Mouse (Mus musculus): Measurements from ENCODE around the gene Arl6ip4. TPM values are rescaled to one million over a fixed set of nuclear protein-coding genes. Genes with fewer than 3 reads are reported as not detected.

Arl6ip4 gene
- polyA plus RNA-seq, 2 experiments, result 88.3 to 95.1 TPM

DNA sequence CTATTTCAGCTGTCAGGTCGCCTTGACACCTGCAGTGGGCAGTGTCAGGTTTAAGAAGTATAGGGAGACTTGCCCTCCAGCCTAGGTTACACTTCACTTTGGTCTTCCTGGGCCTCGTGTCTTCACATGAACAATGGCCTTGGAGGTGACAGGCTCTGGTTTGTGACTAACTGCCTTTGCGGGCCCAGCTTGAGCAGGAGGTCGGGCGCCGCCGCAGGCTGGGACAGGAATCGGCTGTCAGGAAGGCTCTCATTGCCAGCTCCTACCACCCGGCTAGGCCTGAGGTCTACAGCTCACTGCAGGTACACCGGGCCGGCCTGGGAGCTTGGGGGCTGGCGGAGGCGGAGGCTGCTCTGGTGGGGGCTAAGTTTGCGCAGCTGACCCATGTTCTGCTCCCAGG is 2.9 kb upstream of the Arl6ip4 start:
- Histone ChIP-seq H3K4me2 (replicated peaks; ENCODE audit: low read depth, low read length, severe bottlenecking) (peak overlapping the region; percentile 64), H3K4me3 (replicated peaks; ENCODE audit: low read length) (peak overlapping the region; percentile 76), H3K36me3 (ENCODE audit: control insufficient read depth, insufficient read depth, low read length) (peaks cover 15% of the 10 kb centered on the region), H3K9ac (ENCODE audit: low read depth, low read length, severe bottlenecking) (peak overlapping the region; percentile 61), H3K27me3 (ENCODE audit: control insufficient read depth, insufficient read depth, low read length) (no peaks in the 10 kb centered on the region), H3K9me3 (ENCODE audit: control insufficient read depth, low read length) (no peaks in the 10 kb centered on the region), H3K4me1 (ENCODE audit: control insufficient read depth, insufficient read depth, low read length) (peaks cover 16% of the 10 kb centered on the region), H3K27ac (replicated peaks; ENCODE audit: low read depth, low read length) (no peak overlapping the region)
- WGBS, result 18% methylated on average over 12 of the region's 14 CpGs
- no peak for ATAC-seq (ENCODE audit: low FRiP score, low read depth)
- TF ChIP-seq POLR2A (IDR thresholded peaks at IDR 0.05; ENCODE audit: borderline replicate concordance, extremely low read depth, insufficient read depth, insufficient read length), result no peak
- no peak for DNase-seq (ENCODE audit: low spot score)

DNA sequence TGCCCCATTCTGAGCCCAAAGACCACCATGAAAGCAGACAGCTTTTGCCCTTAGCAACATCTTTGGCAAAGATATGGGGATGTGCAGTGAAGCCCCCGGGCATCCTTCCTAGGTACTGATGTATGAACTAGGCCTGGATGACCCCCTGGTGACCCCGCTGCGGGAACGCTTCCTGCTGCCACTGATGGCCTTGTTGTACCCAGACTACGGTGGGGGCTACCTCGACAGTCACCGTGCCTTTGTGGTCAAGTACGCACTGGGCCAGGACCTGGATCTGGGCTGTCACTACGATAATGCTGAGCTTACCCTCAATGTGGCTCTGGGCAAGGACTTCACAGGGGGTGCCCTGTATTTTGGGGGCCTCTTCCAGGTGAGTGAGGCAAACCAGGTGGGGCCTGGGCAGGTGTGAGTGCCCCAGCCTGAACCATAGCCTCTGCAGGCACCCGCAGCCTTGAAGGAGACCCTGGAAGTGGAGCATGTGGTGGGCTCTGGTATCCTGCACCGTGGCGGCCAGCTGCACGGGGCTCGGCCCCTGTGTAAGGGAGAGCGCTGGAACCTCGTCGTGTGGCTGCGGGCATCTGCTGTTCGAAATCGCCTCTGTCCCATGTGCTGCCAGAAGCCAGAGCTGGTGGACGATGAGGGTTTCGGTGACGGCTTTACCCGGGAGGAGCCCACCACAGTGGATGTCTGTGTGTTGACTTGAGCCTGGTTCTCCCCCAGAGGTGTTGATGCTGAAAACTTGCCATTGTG is 1.4 kb upstream of the Arl6ip4 start:
- 90% methylated on average over 24 of the region's 24 CpGs for WGBS
- Histone ChIP-seq H3K4me1 (ENCODE audit: control insufficient read depth, insufficient read depth, low read length) (peaks cover 16% of the 10 kb centered on the region), H3K4me2 (replicated peaks; ENCODE audit: low read depth, low read length, severe bottlenecking) (no peak overlapping the region), H3K9me3 (ENCODE audit: control insufficient read depth, low read length) (no peaks in the 10 kb centered on the region), H3K27ac (replicated peaks; ENCODE audit: low read depth, low read length) (no peak overlapping the region), H3K4me3 (replicated peaks; ENCODE audit: low read length) (no peak overlapping the region), H3K36me3 (ENCODE audit: control insufficient read depth, insufficient read depth, low read length) (peaks cover 29% of the 10 kb centered on the region), H3K27me3 (ENCODE audit: control insufficient read depth, insufficient read depth, low read length) (no peaks in the 10 kb centered on the region), H3K9ac (ENCODE audit: low read depth, low read length, severe bottlenecking) (no peak overlapping the region)
- DNase-seq (ENCODE audit: low spot score) (no peak), ATAC-seq (ENCODE audit: low FRiP score, low read depth) (no peak)
- no peak for TF ChIP-seq POLR2A (IDR thresholded peaks at IDR 0.05; ENCODE audit: borderline replicate concordance, extremely low read depth, insufficient read depth, insufficient read length)

DNA sequence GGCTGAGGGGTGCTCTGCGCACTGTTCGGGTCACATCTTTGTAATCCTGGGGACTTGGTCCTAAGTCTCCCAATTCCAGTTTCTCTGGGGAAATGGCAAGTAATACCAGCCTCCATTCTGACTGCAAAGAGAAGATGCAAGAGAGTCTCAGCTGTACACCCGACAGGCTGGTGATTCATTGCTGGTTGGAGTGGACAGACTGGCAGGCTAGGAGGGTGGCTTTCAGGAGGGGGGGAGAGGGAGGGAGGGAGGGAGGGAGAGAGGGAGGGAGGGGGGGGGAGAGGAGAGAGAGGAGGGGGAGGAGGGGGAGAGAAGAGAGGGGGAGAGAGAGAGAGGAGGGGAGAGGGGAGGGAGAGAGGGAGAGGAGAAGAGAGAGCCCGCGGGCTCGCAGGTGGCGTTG is 358 bp upstream of the Arl6ip4 start:
- 26% methylated on average over 7 of the region's 7 CpGs for WGBS
- DNase-seq (ENCODE audit: low spot score), result no peak
- Histone ChIP-seq H3K4me1 (ENCODE audit: control insufficient read depth, insufficient read depth, low read length) (peaks cover 16% of the 10 kb centered on the region), H3K4me2 (replicated peaks; ENCODE audit: low read depth, low read length, severe bottlenecking) (peak overlapping the region; percentile 96), H3K9me3 (ENCODE audit: control insufficient read depth, low read length) (no peaks in the 10 kb centered on the region), H3K4me3 (replicated peaks; ENCODE audit: low read length) (peak overlapping the region; percentile 80), H3K27me3 (ENCODE audit: control insufficient read depth, insufficient read depth, low read length) (no peaks in the 10 kb centered on the region), H3K27ac (replicated peaks; ENCODE audit: low read depth, low read length) (peak overlapping the region; percentile 68; the same call in 1 of the 2 replicates), H3K9ac (ENCODE audit: low read depth, low read length, severe bottlenecking) (peak overlapping the region; percentile 91), H3K36me3 (ENCODE audit: control insufficient read depth, insufficient read depth, low read length) (peaks cover 39% of the 10 kb centered on the region)
- no peak for ATAC-seq (ENCODE audit: low FRiP score, low read depth)
- no peak for TF ChIP-seq POLR2A (IDR thresholded peaks at IDR 0.05; ENCODE audit: borderline replicate concordance, extremely low read depth, insufficient read depth, insufficient read length)

DNA sequence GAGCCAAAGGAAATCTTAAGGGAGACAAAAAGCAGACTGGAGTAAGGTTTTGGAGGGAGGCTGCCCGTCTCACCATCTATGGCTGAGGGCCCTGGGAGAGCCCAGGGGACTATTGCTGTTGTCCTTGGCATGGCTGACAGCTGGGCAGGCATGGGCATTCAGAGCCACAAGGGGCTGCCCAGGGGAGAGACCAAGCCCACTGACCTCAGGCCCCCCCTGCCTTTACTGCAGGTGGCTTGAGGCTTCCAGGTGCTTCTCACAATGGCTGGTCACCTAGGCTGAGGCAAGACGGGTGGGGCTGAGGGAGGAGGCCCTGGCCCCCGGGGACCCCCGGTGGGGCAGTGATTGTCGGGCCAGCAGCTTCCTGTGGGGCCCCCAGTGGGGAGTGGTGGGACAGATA is 3.3 kb downstream of the Arl6ip4 start:
- H3K27ac ChIP-seq (replicated peaks; ENCODE audit: low read depth, low read length), result no peak overlapping the region
- no peak overlapping the region for H3K4me2 ChIP-seq (replicated peaks; ENCODE audit: low read depth, low read length, severe bottlenecking)
- H3K4me3 ChIP-seq (replicated peaks; ENCODE audit: low read length), result no peak overlapping the region
- H3K27me3 ChIP-seq (ENCODE audit: control insufficient read depth, insufficient read depth, low read length), result no peaks in the 10 kb centered on the region
- no peak for TF ChIP-seq POLR2A (IDR thresholded peaks at IDR 0.05; ENCODE audit: borderline replicate concordance, extremely low read depth, insufficient read depth, insufficient read length)
- no peak overlapping the region for H3K9ac ChIP-seq (ENCODE audit: low read depth, low read length, severe bottlenecking)
- 77% methylated on average over 5 of the region's 5 CpGs for WGBS
- peaks cover 10% of the 10 kb centered on the region for H3K4me1 ChIP-seq (ENCODE audit: control insufficient read depth, insufficient read depth, low read length)
- ATAC-seq (ENCODE audit: low FRiP score, low read depth) (no peak), DNase-seq (ENCODE audit: low spot score) (no peak)
- H3K36me3 ChIP-seq (ENCODE audit: control insufficient read depth, insufficient read depth, low read length), result peaks cover 71% of the 10 kb centered on the region
- no peaks in the 10 kb centered on the region for H3K9me3 ChIP-seq (ENCODE audit: control insufficient read depth, low read length)

DNA sequence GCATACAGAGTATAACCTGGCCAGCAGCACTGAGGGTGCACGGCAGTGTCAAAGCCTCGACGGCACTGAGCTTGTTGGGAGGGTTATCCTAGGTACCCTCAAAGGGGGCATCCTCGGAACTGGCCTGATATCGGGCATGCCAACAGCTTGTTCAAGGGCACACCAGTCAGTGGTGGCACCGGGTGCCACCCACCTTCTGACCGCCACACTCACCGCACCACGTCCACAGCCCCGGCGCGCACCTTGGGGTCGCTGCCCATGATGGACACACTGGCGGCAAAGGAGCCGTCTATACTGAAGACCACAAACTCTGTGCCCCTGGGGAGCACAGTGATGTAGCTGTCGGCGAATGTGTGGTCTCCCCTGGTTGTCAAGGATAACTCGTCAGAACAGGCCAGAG is 6.5 kb downstream of the Arl6ip4 start:
- no peak for TF ChIP-seq POLR2A (IDR thresholded peaks at IDR 0.05; ENCODE audit: borderline replicate concordance, extremely low read depth, insufficient read depth, insufficient read length)
- no peak overlapping the region for H3K9ac ChIP-seq (ENCODE audit: low read depth, low read length, severe bottlenecking)
- H3K4me2 ChIP-seq (replicated peaks; ENCODE audit: low read depth, low read length, severe bottlenecking), result no peak overlapping the region
- no peaks in the 10 kb centered on the region for H3K9me3 ChIP-seq (ENCODE audit: control insufficient read depth, low read length)
- peaks cover 75% of the 10 kb centered on the region for H3K36me3 ChIP-seq (ENCODE audit: control insufficient read depth, insufficient read depth, low read length)
- ATAC-seq (ENCODE audit: low FRiP score, low read depth) (no peak), DNase-seq (ENCODE audit: low spot score) (no peak)
- 90% methylated on average over 18 of the region's 18 CpGs for WGBS
- no peaks in the 10 kb centered on the region; the same call in 1 of the 2 replicates for H3K4me1 ChIP-seq (ENCODE audit: control insufficient read depth, insufficient read depth, low read length)
- no peak overlapping the region for H3K4me3 ChIP-seq (replicated peaks; ENCODE audit: low read length)
- H3K27me3 ChIP-seq (ENCODE audit: control insufficient read depth, insufficient read depth, low read length), result no peaks in the 10 kb centered on the region
- no peak overlapping the region for H3K27ac ChIP-seq (replicated peaks; ENCODE audit: low read depth, low read length)

Measured in limb, embryonic 14.5 days (tissue).